Mouse (Mus musculus): ENCODE results near the gene Phip.

Phip gene

GRCm38 (mm10) chr9:82867698-82868097 is 107.6 kb downstream of the Phip start:
- DNase-seq (ENCODE audit: low spot score in 2 of 2), result no peak

GRCm38 (mm10) chr9:82866121-82866520 is 109.2 kb downstream of the Phip start:
- DNase-seq (ENCODE audit: low spot score in 2 of 2), result no peak

DNA sequence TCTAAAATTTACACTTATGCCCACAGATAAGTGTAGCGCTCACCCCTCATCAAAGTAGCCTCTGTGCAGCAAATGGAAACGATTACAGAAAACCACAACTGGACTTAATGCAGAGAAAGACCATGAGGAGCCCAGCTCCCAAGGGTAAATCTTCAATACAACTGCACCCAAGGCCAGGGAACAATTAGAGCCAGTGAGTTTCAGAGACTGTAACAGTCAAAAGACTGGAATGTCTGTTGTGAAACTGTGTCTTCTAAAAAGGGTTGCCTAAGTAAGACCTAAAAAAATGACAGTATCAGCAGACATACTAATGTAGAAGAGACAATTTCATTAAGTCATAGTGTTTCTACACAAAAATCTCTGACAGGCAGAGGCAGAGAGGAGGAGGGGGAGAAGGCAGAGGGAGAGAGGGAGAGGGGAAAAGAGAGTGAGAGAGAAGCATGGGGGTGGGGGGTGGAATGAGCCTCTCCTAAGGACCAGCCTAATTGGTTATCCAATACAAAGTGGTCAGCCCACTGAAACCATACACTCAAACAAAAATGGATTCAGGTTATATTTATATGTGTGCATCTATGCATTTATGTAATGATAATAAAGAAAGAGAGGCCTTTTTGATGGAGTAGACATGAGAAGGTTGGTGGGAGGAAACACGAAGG is 113.4 kb downstream of the Phip start:
- DNase-seq (ENCODE audit: low spot score in 2 of 2), result no peak

DNA sequence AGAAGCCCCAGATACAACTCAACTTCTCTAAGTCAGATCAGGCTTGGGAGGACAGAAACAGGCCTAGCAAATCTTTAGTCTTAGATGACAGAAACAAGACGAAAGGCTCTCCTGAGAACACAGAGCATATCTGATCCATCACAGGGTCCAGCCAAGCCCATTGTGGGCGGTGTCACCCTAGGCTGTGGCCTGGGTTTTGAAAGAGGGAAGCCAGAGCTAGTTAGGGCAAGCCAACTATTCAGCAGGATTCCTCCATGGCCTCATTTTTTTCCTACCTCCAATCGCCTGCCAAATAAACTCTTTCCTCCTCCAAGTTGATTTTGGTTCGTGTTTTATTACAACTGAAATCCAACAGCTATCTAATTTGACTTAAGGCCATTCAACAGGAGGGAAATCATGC is 114.0 kb downstream of the Phip start:
- no peak for DNase-seq (ENCODE audit: low spot score in 2 of 2)

DNA sequence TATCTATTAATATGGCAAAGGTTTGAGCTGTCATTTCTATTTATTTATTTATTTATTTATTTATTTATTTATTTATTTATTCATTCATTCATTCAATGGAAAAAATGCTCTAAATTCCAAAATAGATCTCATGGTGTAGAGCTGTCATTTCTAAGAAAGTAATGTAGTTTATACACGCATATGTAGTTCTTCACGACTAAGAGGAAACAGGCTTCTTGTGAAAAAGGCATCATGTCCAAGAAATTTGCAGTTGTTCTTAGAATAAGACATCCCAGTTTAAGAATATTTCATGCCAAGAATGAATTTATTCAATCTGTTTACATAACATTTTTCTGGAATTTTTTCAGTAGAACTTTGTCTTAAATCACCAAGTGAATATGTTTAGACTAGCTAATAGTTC is 114.5 kb downstream of the Phip start:
- no peak for DNase-seq (ENCODE audit: low spot score in 2 of 2)

DNA sequence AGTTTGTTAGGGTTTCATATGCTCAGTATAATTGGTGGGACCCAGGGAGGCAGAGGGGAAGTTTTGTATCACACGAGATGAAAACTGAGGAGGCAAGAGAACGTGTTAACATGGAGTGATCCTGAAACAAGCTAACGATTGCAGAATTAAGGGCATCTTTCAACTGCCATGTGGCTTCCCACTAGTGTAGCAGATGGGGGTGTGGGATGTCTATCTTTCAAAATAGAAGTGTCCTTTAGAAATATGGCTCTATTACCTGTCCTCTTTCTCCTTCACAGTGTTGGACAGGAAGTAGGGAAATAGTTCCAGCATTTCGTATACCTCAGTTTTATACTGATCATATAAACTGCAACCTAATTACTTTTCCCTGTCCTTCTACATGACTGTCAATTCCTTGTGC is 119.1 kb downstream of the Phip start:
- DNase-seq (ENCODE audit: low spot score in 2 of 2), result no peak

- no peak for DNase-seq (ENCODE audit: low spot score in 2 of 2)
These were observed 120.2 kb downstream of the Phip start for GRCm38 (mm10) chr9:82854973-82855614.

DNA sequence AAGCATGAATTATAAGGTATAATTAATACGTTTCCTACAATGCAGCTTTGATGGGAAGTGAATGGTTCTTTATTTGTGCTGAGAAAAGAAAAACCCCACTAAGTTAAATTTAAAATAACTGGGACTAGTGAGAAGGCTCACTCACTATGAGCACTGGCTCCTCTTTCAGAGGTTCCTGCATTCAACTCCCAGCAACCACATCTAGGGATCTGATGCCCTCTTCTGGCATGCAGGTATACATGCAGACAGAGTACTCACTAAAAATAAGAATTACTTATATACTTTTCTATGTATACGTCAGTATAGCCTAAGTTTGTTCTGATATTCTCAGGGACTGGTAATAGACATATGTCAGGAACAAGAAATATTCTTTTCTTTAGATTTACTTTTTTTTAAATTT is 121.3 kb downstream of the Phip start:
- no peak for DNase-seq (ENCODE audit: low spot score in 2 of 2)

DNA sequence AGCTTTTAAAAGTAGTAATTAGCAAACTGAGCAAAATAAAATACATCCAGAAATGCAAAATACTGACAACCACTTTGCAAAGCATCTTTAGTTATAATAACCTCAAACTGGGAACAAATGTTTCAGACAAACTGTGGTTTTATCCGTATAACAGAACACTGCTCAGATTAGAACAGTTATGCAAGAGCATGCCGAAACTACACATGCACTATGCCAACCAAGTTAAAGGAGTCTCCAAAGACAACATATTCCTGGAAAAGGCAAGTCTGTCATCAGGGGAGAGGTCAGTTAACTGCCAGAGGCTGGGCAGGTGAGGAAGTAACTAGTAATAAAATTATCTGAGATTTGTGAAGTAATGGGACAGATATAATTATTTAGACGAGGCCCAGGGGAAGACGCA is 132.6 kb downstream of the Phip start:
- no peak for DNase-seq (ENCODE audit: low spot score in 2 of 2)

GRCm38 (mm10) chr9:82835921-82836320 is 139.4 kb downstream of the Phip start:
- DNase-seq (ENCODE audit: low spot score in 2 of 2), result no peak

DNA sequence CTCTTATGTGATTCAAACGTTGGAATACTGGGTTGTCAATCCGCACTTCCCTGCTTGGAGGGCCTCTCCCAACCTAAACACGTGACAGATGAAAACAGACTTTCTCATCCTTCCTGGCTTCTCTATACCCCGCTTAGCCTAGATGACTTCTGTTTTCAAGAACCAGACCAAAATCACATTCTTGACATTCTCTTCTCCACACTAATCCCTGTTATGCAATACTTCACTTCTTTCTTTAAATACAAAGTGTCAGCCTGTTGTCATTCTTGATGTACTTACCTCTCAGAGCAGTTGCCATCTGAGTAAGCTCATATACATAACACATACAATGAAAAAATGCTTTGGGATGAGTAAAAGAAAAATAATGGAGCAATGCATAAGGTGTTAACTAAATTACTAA is 143.4 kb downstream of the Phip start:
- DNase-seq (ENCODE audit: low spot score in 2 of 2), result no peak

DNA sequence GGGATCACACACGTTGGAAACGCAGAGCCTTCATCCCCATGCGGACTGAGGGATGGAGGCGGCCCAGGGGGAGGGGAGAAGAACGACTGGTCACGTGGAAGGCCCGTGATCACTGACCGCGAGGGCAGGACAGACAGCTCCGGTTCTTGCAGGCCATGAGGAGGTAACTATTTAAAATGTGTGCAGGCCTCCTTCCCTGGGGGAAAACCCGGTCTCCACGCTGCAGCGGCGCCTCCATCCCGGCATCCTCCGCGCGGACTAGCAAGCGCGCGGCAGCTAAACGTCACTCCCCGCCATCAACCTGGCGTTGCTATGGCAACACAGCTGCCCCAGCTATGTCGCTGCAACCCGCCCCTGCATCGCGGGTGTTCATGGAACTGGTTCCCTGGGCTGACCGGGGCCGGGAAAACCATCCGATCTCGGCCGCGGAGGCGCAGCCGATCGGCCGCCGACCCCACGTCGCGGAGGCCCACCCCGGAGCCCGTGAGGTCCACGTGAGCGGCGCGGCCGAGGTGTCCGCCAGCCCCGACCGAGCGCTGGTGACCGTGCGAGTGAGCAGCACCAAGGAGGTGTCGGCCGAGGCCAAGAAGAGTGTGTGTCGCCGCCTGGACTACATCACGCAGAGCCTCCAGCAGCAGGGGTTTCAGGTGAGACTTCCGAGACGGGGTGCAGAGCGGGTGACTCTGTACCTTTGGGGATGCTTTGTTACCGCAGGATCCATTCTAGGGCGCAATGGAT is 145.5 kb downstream of the Phip start:
- DNase-seq (ENCODE audit: low spot score in 2 of 2), result peak; percentile 64 to 86

DNA sequence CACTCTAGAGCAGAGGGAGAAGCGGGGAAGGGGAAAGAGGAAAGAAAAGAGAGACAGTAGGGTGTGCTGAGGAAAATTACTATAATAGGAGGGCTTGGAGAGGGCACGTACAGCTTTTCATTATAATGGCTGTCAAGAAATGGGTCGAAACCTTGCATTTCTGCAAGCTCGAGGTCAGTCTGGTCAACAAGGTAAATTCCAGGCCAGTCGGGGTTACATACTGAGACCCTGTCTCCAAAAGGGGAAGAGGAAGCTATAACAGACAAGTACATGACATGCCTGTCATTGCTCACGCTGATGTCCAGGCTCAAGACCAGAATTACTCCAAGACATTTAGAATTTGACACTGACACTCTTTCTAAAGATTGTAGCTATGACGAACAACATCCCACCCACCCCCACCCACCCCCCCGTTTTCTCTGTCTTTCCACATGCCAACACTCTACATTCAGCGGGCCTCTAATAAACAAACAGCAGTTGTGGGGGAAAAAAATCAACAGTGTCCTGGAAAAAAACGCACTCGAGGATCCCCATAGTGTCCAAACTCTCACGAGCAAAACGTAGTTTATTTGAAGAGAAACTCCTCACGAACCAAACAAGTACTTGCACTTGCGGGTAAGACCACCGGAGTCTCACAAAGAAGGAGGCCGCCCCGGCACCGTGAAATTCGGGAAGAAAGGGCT is 146.2 kb downstream of the Phip start, which contains the start of gene Irak1bp1:
Gene Irak1bp1, plus strand, starts transcription at position 534 of the 683 bp plus-strand sequence.
- no peak for DNase-seq (ENCODE audit: low spot score in 2 of 2)

- DNase-seq (ENCODE audit: low spot score in 2 of 2), result no peak
These were observed 148.9 kb downstream of the Phip start for GRCm38 (mm10) chr9:82826426-82826825.

Data from spleen, postnatal 10 days (tissue).